Mouse (Mus musculus): ENCODE data around the gene Ccr9. TPM values are rescaled to one million over a fixed set of nuclear protein-coding genes. Genes with fewer than 3 reads are reported as not detected.
"Not testable (repeated sequence)": the region's sequence is repeated elsewhere in the genome, so short reads cannot be mapped to it uniquely, and the experiment has no call there.

Gene Ccr9
- total RNA-seq (2021): under 1 TPM in 1 of 2 experiments, not detected in 1; 0.16 TPM
- long read RNA-seq, experiment 1: 0 reads
- long read RNA-seq, experiment 2, partial matches to known transcripts: 0 of 1 reads
- long read RNA-seq, experiment 2, other reads (novel, unspliced or antisense): 1 of 1 reads

DNA sequence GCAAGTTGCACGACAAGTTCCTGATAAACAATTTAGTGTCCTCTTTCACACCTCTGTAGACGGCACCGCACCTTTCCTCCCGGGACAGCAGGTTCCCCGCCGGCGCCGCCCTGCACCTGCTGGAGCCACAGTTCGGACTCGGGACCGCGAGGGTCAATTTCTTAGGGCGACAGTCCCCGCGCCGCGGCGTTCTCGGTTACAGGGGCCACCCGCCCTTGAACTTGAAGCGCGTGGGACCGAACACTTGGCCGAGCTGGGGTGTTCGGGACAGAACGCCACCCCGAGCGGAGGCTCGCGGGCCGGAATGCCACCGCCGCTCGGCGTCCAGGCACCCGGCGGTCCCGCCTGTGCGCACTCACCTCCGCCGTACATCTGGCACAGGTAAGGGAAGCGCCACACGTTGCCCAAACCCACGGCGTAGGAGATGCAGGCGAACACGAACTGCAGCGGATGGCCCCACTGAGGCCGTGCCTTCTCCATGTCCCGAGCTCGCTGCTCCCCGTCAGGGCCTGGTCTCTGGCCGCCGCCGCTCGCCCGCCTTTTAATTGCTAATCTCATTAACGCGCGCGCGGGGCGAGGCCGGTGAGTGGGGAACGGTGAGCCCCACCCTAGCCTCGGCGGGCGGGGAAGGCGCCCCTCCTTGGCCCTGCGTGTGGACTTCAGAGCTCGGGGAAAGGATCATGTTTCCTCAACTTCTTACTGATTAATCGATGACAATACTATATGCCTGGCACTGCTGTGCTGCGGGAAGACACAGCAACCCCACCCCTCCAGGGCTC, at the start of gene Ccr9, which contains the start of gene Slc6a20a:
Ccr9 (plus strand) TSS at position 113 of the 779 bp plus-strand sequence.
Slc6a20a (minus strand) TSS at position 559 of the 779 bp plus-strand sequence.
- peak in 1 of 2 experiments; percentile 2 for DNase-seq (ENCODE audit: low spot score in 2 of 2)

DNA sequence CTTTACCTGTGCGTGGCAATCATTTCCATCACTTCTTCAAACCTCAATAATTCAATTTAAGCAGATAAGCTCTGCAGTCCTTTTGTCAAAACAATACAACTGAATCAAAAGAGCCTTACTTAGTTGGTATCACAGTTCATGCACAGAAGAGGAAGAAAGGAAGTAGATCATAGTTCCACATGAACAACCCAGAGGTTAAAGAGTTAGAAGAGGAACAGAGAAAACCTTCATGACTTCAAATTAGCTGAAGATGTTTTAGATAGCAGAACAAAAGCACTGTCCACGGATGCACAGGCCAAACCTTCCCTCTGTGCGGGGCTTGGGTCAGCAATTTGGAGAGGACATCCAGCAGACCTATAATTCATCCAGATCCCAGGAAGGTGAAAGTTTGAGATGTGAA, 46.6 kb upstream of the Ccr9 start:
- no peak for DNase-seq (ENCODE audit: low spot score in 2 of 2)

DNA sequence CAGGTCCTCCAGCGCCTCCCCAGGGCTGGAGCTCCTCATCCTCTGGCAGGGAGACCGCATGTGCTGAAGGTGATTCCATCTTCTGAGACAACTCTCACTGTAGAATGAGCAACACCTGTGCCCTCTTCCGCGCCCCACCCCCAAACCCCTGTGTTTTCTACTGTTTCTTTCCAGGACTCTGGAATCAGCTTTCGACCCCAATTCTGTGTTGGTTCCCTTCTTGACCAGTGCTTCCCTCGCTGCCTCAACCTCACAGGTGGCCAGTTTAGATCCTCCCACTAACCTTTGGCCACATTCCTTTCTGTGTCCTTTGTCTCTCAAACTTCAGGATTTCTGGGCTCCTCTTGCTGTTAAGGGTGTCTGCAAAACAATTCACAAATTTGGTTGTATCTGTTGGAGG, 46.0 kb upstream of the Ccr9 start, which contains the start of gene Slc6a20b:
Slc6a20b (minus strand) TSS at position 285 of the 400 bp plus-strand sequence.
- no peak for DNase-seq (ENCODE audit: low spot score in 2 of 2)

DNA sequence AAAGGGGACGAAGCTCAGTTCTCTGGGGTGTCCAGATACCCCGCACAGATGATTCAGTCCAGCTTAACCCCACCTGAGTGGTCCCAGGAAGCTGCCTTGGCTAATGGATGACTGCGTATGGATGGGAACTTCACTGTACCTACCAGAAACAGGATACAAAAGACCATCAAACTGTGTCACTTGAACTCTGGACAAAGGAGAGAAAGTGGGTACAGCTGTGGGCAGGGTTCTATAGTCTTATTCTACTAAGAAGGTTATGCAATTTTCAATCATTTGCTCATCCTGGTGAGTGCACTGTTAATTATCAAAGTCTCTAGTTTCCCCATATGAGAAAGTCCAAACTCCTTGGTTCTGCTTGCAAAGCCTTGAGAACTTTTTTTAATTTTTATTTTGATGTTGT, 45.2 kb upstream of the Ccr9 start:
- DNase-seq (ENCODE audit: low spot score in 2 of 2): no peak

DNA sequence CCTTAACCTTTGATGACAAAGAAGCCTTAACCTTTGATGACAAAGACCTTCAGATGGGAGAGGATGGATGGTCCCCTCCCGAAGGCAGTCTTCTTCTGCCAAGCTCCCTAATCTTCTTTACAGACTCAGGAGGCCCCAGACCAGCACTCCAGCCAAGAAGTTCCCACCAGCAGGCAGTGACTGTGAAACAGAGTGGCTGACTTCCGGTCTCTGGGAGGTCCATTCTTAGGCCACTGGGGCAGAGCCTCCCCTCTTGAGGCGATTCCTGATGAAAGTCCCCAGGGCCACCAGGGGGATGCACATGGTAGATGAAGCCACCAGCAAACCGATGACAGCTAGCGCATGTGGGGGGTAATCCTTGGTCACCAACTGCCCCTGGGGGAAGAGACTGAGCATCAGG, 41.5 kb upstream of the Ccr9 start:
- DNase-seq (ENCODE audit: low spot score in 2 of 2): peak in 1 of 2 experiments; percentile 5

DNA sequence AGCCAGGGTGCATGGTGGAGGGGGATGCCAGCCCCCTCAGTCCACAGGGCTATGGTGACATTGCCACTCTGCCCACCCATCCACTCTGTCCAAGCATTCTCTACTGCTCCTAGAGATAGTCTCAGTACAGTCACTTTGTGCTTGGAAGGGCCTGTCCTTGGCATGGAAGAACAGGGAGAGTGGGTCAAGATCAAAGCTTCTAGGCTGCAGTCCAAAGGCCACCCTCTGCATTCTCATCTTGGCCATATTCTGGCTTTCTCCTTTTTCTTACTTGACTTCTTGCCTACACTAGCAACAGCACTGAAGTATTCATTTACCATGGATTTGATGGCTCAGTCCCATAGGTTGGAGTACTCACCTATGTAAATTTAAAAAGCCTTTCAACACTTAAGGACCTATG, 40.0 kb upstream of the Ccr9 start:
- DNase-seq (ENCODE audit: low spot score in 2 of 2): peak in 1 of 2 experiments; percentile 10

DNA sequence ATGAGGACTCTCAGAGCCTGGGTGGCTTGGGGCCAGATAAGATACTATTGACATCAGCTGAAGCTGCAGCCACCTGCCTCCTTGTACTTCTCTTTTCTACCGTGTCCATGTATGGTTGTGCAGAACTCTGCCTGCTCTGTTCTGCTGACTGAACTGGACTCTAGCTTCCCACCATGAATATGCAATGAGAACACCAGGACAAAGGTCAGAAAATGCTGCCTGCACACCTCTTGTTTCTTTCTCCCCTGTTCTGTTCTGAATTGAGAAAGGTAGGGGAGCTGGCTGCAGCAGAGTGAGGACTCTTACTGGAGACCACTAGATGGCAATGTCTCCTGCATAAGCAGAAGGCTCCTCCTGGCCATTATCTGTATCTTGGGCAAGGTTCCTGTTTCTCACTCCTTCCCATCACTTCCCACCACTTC, 39.6 kb upstream of the Ccr9 start:
- peak in 1 of 2 experiments; percentile 10 for DNase-seq (ENCODE audit: low spot score in 2 of 2)

DNA sequence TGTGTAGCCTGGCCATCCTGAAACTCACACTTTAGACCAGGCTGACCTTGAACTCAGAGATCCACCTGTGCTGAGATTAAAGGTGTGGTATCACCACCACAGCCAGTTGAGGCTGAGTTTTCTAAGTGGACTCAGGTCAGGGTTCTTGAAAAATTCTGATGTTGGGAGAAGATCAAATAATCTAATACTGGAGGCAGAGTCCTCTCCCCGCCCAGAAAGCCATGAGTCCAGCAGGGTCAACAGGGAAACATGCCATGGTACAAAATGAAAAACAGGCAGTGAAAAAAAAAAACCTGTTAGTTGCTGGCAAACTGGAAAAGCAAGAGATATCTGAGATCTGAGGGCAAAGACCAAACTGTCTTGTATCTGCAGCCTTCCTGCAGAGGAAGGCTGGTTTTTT, 38.1 kb upstream of the Ccr9 start:
- no peak for DNase-seq (ENCODE audit: low spot score in 2 of 2)

DNA sequence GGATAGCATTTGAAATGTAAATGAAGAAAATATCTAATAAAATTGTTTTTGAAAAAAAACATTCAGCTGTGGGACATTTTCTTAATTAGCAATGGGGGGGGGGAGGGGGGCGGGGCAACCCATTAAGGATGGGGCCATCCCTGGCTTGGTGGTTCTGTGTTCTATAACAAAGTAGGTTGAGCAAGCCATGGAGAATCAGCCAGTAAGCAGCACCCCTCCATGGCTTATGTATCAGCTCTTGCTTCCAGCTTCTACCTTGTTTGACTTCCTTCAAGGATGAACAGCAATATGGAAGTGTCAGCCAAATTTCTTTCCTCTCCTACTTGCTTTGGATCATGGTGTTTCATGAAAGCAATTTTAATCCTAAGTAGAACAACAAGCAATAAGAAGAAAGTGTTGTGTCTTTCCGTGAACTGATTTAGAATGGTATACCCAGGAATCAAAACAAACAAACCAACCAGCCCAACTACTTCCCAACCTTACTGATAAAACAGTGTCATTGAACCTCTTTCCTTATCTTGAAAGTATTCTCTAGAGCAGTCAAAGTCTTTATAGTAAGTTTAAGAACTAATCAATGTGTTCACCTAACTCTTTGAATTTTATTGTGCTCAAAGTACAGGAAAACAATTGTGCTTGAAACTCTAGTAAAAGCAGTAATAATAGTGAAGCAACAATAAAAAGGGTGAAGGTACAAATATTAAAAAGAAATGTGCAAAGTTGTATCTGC, 28.3 kb upstream of the Ccr9 start:
- DNase-seq (ENCODE audit: low spot score in 2 of 2): no peak

DNA sequence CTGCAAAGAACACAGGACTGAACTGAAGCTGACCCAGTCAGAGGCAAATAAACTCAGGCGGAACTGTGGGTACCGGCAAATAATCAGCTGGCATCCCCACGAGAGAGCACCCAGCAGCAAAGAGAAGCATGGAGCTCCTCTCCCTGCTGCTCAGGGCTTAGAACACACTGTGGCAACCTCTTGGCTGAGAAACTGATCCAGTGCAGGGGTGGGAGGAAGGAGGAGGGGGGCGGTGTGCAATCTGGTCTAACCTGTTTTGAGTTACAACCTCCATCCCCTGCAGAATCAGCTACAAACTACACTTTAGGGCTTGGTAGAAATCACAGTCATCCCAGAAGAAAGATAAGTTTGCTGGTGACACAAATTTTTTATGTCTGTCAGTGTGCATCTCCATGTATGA, 26.9 kb upstream of the Ccr9 start:
- no peak for DNase-seq (ENCODE audit: low spot score in 2 of 2)

DNA sequence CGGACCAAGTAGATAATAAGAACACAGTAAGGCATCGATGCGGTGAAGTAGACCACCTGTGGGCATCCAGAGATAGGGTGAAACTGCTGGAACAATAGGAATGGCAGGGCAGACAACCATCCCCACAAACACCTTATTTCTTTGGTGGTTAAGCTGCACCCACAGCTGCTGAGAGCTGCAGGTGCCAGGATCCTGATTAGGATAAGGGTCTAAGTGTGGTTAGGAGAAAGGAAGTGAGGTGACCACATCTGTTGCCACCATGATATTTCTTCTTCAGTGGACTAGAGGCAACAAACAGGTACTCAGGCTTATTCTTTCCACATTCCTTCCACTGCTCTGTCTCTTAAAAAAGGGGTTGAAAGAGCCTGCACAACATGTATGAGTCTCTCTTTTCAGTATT, 20.8 kb upstream of the Ccr9 start:
- no peak for DNase-seq (ENCODE audit: low spot score in 2 of 2)

DNA sequence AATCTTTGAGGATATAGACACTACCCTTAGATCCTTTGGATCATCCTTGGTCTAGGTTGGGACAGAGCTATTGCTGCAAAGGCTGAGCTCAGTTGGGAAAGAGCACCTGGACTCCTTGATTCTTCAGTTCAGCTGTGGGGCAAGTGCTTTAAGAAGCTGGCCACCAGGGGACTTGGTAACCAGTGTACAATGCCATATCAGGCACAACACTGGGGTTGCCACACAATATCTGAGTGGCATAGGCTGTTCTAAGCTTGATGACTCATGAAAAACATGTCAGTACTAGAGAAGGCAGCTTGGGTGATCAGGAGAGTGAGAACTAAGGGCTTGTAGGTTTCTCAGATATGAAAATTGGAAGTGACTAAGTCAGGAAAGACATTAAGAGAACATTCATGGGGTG, 19.3 kb upstream of the Ccr9 start:
- no peak for DNase-seq (ENCODE audit: low spot score in 2 of 2)

DNA sequence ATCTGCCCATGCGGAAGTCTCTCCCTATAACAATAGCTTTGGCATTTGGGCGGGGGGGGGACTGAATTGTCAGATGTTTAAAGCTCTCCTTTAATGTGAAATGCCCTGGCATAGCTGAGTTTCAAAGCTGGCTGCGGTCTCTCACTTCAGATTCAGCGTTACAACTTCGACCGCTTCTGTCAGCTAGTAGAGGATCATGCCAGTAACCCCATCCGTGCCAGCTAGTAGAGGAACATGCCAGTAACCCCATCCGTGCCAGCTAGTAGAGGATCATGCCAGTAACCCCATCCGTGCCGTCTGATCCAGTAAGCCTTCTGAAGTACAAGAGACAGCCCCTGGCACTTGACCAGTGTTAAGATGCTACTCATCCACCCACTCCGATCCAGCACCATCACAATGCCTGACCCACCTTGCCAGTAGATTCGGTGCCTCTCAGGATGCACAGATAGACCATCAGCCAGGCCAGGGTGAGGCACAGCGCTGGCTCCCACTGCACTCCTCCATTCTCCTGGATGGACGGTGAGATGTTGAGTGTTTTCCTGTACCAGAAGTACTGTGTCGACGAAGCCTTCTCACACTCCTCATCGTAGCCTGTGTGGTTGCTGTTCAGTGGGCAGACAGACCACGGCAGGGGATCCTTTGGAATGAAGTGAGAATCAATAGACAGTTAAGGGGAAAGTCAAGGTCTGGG, 18.1 kb upstream of the Ccr9 start:
- DNase-seq (ENCODE audit: low spot score in 2 of 2): not testable (repeated sequence)

DNA sequence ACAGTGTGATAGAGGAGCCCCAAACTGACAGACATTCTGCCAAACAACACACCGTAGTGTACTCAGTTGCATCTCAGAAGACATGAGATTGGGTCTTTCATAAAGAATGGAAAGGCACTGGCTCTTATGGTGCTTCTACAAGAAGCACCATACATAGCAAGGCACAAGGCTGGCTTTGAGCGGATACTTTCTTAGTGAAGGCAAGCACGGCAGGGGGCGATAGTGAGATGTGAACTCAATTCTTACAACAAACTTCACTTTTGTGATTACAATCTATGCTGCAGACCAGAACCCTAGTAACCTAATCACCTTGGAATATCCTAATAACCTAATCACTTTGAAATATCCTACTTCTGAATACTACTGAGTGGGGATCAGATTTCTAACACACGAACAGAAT, 12.6 kb upstream of the Ccr9 start:
- peak; percentile 28 to 48 for DNase-seq (ENCODE audit: low spot score in 2 of 2)

DNA sequence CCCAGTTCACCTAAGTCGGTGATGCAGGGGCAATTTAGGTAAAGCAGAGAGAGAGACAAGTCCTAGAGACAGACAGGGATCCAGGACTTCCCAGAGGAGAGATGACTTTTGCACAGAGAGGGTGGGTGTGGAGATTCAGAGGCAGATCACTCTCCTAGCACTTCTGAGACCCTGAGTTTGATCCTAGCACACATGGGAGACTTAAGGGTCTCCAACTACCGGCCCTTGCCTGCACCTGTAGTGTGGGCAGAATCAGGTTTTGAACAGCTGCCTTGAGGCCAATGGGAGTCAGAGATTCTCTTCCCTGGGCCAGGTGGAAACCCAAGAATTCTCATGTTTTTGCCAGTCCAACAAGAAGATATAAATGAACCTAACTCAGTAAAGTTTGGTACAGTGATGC, 959 bp downstream of the Ccr9 start:
- no peak for DNase-seq (ENCODE audit: low spot score in 2 of 2)

DNA sequence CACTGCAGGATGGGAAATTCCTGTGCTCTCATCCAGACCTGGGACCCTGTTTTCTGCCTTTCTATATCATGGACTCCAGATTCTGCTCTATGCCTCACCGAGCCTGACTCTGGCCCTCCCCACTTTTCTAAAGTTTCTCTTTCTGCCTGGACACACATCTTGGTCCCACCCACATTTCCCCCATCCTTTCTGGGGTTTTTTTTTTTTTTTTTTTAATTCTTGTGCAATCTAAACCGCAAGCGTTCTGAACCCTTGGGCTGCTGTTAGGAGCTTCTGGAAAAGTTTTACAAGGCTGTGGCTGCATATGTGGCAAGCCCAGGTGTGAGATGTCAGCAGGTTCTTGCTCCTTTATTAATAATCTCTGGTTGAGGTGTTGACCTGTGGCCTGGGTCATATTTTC, 5.5 kb downstream of the Ccr9 start:
- DNase-seq (ENCODE audit: low spot score in 2 of 2): no peak

DNA sequence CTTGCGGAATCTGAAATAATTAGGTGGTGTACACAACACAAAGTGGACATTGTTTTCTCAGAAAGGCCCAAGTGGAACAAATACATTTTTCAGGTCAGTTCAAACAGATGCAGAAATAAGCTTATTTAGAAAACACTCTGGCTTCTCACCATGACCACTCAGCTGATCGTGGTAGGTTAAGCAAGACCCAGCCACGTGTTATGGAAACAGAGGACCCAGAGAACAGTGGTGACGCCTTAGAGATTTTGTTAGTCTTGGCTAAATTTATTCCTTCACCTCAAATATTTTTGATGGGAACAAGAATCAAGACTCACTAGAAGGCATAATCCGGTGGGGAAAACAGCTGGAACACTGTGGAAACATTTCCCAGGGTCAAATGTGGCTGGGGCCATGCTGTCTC, 8.0 kb downstream of the Ccr9 start:
- no peak for DNase-seq (ENCODE audit: low spot score in 2 of 2)

DNA sequence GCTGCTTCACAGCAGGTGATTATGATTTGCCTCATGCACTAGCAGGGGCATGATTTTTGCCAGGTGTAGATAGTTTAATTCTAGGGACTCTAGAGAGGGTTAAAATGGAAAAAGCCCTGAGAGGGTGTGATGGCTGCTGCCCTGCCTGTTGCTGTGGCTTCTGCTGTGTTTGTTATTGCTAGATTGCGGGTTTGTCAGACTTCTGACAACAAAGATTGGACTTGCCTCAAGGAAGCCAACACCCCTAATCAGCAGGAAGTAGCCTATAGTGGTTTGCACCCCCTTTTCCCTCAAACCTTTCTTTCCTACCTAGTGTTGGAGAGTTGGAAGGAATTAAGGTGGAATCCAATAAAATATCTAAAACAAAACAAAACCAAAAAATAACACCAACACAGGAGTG, 10.0 kb downstream of the Ccr9 start:
- no peak for DNase-seq (ENCODE audit: low spot score in 2 of 2)

DNA sequence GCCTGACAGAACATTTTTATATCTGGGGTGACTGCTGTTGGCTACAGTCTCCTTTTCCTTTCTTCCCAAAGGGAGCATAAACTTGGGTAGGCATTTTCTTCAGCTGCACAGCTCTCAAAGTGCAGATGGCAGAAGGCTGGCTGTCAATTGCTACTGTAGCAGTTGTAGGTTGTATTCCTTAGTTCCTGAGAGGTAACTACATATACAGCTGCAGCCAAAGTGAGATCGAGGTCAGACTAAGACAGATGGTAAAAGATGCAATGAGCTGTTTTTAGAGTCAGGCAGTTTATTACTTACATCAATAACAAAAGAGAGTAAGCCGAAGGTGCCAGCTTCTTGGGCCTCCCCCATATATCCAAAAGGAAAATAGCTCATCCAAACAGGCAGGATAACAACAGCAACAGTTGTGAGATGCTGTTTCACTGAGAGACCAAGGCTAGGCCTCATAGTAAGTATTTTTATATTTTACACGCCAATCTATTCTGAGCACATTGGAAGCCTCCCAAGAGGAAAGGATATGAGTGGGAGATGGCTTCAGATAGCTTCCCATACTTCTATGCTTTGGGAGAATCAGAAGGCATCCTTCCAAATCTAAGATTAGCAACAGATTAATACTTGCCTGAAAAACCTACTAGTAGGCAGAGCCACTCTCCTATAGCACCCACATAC, 17.5 kb downstream of the Ccr9 start:
- DNase-seq (ENCODE audit: low spot score in 2 of 2): no peak

DNA sequence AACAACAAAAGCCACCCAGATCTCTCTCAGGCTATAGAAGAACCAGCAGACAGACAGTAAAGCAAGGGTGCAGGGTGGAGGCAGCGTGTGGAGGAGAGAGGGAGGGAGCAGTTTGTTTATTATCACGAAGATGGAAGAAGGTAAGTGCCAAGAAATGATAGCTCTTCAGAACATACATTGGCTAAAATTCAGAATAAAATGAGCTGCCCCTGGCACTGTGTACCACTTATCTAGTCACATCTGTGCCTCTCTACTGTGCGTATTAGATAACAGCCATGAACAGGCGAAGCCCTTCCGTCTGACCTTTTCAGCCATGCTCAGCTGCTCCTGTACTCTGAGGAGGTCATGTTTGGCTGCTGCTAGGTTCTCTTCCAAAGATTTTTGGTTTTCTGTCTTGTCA, 23.6 kb downstream of the Ccr9 start:
- DNase-seq (ENCODE audit: low spot score in 2 of 2): no peak

DNA sequence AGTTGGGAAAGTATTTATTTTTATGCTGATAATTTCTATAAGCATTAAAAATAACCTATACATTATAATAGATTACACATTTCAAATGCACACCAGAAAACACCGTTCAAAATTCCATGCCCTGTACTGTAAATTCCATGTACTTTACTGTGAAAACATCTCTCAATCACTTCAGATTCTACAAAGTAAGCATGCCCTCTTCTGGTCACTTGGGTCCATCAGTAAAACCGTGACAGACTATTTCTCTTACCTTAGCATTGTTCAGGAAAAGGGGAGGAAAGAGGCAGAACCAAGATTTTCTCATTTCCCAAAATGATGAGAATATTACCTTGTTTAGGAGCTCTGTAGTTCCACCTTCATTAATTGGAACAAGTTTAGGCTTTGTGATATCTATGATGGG, 31.0 kb downstream of the Ccr9 start:
- DNase-seq (ENCODE audit: low spot score in 2 of 2): no peak

All from adrenal gland, adult 18-20 months (tissue).